Mouse (Mus musculus) ES-Bruce4 (cell line): ENCODE data around the gene Rhox10. TPM values are rescaled to one million over a fixed set of nuclear protein-coding genes. Genes with fewer than 3 reads are reported as not detected.

Experiments used
- H3K27ac ChIP-seq: 2 replicates; pipeline ENCODE4 v1.5.1; 2012; ENCODE audit warnings: low read length, inconsistent platforms; ENCODE audit not compliant: insufficient read depth
- H3K27me3 ChIP-seq: 2 replicates; pipeline ENCODE4 v1.6.1; 2012; ENCODE audit warnings: mild to moderate bottlenecking, low read length, inconsistent platforms; ENCODE audit not compliant: control insufficient read depth, poor library complexity, insufficient read depth, severe bottlenecking
- H3K36me3 ChIP-seq: 2 replicates; pipeline ENCODE4 v1.6.1; 2012; ENCODE audit warnings: inconsistent platforms, mild to moderate bottlenecking, low read length, moderate library complexity; ENCODE audit not compliant: control insufficient read depth, poor library complexity, insufficient read depth, severe bottlenecking
- H3K4me1 ChIP-seq: one replicate; pipeline ENCODE4 v1.8.1; 2011; ENCODE audit warnings: low read length; ENCODE audit not compliant: control insufficient read depth, insufficient read depth
- H3K4me3 ChIP-seq: 2 replicates; pipeline ENCODE4 v1.5.1; 2011; ENCODE audit warnings: low read depth, mild to moderate bottlenecking, low read length
- H3K9ac ChIP-seq: 2 replicates; pipeline ENCODE4 v1.6.1; 2012; ENCODE audit warnings: low read depth, mild to moderate bottlenecking, inconsistent platforms; ENCODE audit not compliant: poor library complexity, severe bottlenecking
- H3K9me3 ChIP-seq: replicated peaks from 2 replicates; pipeline ENCODE4 v1.6.1; 2012; ENCODE audit warnings: mild to moderate bottlenecking, low read length, inconsistent platforms; ENCODE audit not compliant: control insufficient read depth, poor library complexity, insufficient read depth, severe bottlenecking
- CTCF ChIP-seq: IDR thresholded peaks from one replicate; pipeline ENCODE4 v1.8.1; 2011; ENCODE audit warnings: low read depth, low read length
- EP300 ChIP-seq: IDR thresholded peaks from 2 replicates; pipeline ENCODE4 v1.6.1; 2011; ENCODE audit warnings: low read depth, low read length; ENCODE audit not compliant: insufficient read depth
- POLR2A ChIP-seq: IDR thresholded peaks from one replicate; pipeline ENCODE4 v1.8.1; 2011; ENCODE audit warnings: low read length; ENCODE audit not compliant: insufficient read depth
- polyA plus RNA-seq: library from polyadenylated mRNA; stranded (reverse); fragments of >200 nt; gene quantifications from 2 replicates; pipeline ENCODE4 v1.2.4, GENCODE M21; 2011; ENCODE audit warnings: low read depth; ENCODE audit not compliant: missing spikeins, insufficient read depth, insufficient read length

The Rhox10 gene
- polyA plus RNA-seq, 1 experiment: not detected

GRCm38 (mm10) chrX:38085041-38085440 lies 18.8 kb downstream of the Rhox10 start, which contains the start of gene Rhox11:
Gene Rhox11 (minus strand): TSS chrX:38085141.
- H3K27ac ChIP-seq: no peak within 1 kb of the TSS
- H3K9ac ChIP-seq: no peak within 1 kb of the TSS
- no peaks in the 10 kb centered on the region for H3K27me3 ChIP-seq
- H3K4me1 ChIP-seq: no peaks in the 10 kb centered on the region
- H3K9me3 ChIP-seq: no peaks in the 10 kb centered on the region
- no peak for TF ChIP-seq EP300
- no peak for TF ChIP-seq POLR2A
- TF ChIP-seq CTCF: no peak
- no peak within 1 kb of the TSS for H3K4me3 ChIP-seq
- H3K36me3 ChIP-seq: no peaks in the 10 kb centered on the region

- Histone ChIP-seq H3K27me3 (no peaks in the 10 kb centered on the region), H3K9me3 (no peaks in the 10 kb centered on the region), H3K9ac (no peak within 1 kb of the TSS), H3K27ac (no peak within 1 kb of the TSS), H3K4me3 (no peak within 1 kb of the TSS), H3K4me1 (no peaks in the 10 kb centered on the region), H3K36me3 (no peaks in the 10 kb centered on the region)
- TF ChIP-seq EP300 (no peak), CTCF (no peak), POLR2A (no peak)
These were observed 44.5 kb downstream of the Rhox10 start, which contains the start of gene Rhox12 for GRCm38 (mm10) chrX:38110807-38111206. Gene Rhox12 (minus strand): TSS chrX:38110907.

- TF ChIP-seq CTCF (no peak), POLR2A (no peak), EP300 (no peak)
- Histone ChIP-seq H3K27ac (no peak within 1 kb of the TSS), H3K4me1 (no peaks in the 10 kb centered on the region), H3K4me3 (peak within 1 kb of the TSS; percentile 7; the same call in 1 of the 2 replicates), H3K9me3 (no peaks in the 10 kb centered on the region), H3K36me3 (no peaks in the 10 kb centered on the region), H3K27me3 (no peaks in the 10 kb centered on the region), H3K9ac (no peak within 1 kb of the TSS)
These were observed 54.7 kb downstream of the Rhox10 start, which contains the start of gene Rhox13 for GRCm38 (mm10) chrX:38120982-38121381. Gene Rhox13 (plus strand): TSS chrX:38121219.

Other genes with a start within 250 kb of the Rhox10 start
- 23.9 and 27.9 TPM in 2 replicates for gene Rhox6, start 239.6 kb upstream of the Rhox10 start, polyA plus RNA-seq
- gene Rhox7a, start 234.8 kb upstream of the Rhox10 start, polyA plus RNA-seq: 1.2 TPM in 1 of 2 replicates, not detected in the other
- gene Rhox8, start 187.5 kb upstream of the Rhox10 start, polyA plus RNA-seq: not detected in 2 replicates
- gene Rhox7b, start 169.2 kb upstream of the Rhox10 start, polyA plus RNA-seq: not detected in 2 replicates
- gene Rhox9, start 164.7 kb upstream of the Rhox10 start, polyA plus RNA-seq: 19.2 and 19.5 TPM in 2 replicates
- not detected in 2 replicates for gene Btg1-ps1, start 47.7 kb upstream of the Rhox10 start, polyA plus RNA-seq
- gene Btg1-ps2, start 23.4 kb upstream of the Rhox10 start, polyA plus RNA-seq: not detected in 2 replicates
- not detected in 2 replicates for gene Rhox11, start 18.7 kb downstream of the Rhox10 start, polyA plus RNA-seq
- gene Rhox12, start 44.4 kb downstream of the Rhox10 start, polyA plus RNA-seq: not detected in 2 replicates
- gene Rhox13, start 54.7 kb downstream of the Rhox10 start, polyA plus RNA-seq: 1.3 TPM in 1 of 2 replicates, not detected in the other
- gene Zbtb33, start 123.3 kb downstream of the Rhox10 start, polyA plus RNA-seq: 18.4 and 18.7 TPM in 2 replicates
- gene Tmem255a, start 186.0 kb downstream of the Rhox10 start, polyA plus RNA-seq: not detected in 2 replicates
- gene Atp1b4, start 249.7 kb downstream of the Rhox10 start, polyA plus RNA-seq: not detected in 2 replicates